Mouse (Mus musculus): ENCODE data around the gene Syt17. TPM values are rescaled to one million over a fixed set of nuclear protein-coding genes. Genes with fewer than 3 reads are reported as not detected.

The Syt17 gene
- polyA plus RNA-seq, 1 experiment from 2014 or later = 1.2 TPM

GRCm38 (mm10) chr7:118409421-118409820 lies 38.6 kb downstream of the Syt17 start:
- ATAC-seq (ENCODE audit: insufficient number of reproducible peaks, low FRiP score, low TSS enrichment, low read depth) = no peak
- no peak overlapping the region for H3K4me3 ChIP-seq
- no peak overlapping the region for H3K4me2 ChIP-seq
- H3K27me3 ChIP-seq = no peaks in the 10 kb centered on the region
- H3K9ac ChIP-seq = no peak overlapping the region
- no peak overlapping the region for H3K27ac ChIP-seq
- H3K4me1 ChIP-seq = no peaks in the 10 kb centered on the region
- H3K9me3 ChIP-seq = no peaks in the 10 kb centered on the region
- 33% methylated on average over 2 of the region's 2 CpGs for WGBS
- no peaks in the 10 kb centered on the region for H3K36me3 ChIP-seq

GRCm38 (mm10) chr7:118405251-118405650 lies 42.8 kb downstream of the Syt17 start:
- H3K4me1 ChIP-seq = peaks cover 8% of the 10 kb centered on the region
- no peaks in the 10 kb centered on the region for H3K27me3 ChIP-seq
- no peak overlapping the region for H3K27ac ChIP-seq
- no peak overlapping the region for H3K4me3 ChIP-seq
- ATAC-seq (ENCODE audit: insufficient number of reproducible peaks, low FRiP score, low TSS enrichment, low read depth) = no peak
- no peaks in the 10 kb centered on the region for H3K36me3 ChIP-seq
- no peak overlapping the region for H3K4me2 ChIP-seq
- no peak overlapping the region for H3K9ac ChIP-seq
- H3K9me3 ChIP-seq = no peaks in the 10 kb centered on the region

DNA sequence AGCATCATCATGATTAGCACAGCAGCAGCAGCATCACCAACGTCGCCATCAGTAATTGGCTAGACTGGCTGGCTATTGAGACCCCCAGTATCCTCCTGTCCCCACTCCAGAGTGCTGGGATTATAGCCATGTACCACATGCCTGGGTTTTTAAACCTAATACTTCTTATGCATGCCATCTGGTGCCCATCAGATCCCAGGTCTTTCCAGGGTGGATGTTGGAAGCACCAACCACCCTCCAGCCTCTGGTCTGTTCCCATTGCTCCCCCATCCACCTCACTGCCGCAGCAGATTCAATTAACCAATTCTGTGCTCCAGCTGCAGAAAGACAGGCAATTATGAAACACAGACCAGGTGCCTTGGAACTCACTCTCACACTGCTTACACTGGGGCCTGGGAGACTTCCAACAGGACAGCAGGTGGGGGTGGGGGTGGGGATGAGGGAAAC lies 45.4 kb downstream of the Syt17 start:
- Histone ChIP-seq H3K4me1 (peaks cover 8% of the 10 kb centered on the region), H3K4me2 (no peak overlapping the region), H3K27me3 (no peaks in the 10 kb centered on the region), H3K36me3 (no peaks in the 10 kb centered on the region), H3K27ac (no peak overlapping the region), H3K9ac (no peak overlapping the region), H3K9me3 (no peaks in the 10 kb centered on the region), H3K4me3 (no peak overlapping the region)
- WGBS = 27% methylated on average over 3 of the region's 3 CpGs
- ATAC-seq (ENCODE audit: insufficient number of reproducible peaks, low FRiP score, low TSS enrichment, low read depth) = no peak

DNA sequence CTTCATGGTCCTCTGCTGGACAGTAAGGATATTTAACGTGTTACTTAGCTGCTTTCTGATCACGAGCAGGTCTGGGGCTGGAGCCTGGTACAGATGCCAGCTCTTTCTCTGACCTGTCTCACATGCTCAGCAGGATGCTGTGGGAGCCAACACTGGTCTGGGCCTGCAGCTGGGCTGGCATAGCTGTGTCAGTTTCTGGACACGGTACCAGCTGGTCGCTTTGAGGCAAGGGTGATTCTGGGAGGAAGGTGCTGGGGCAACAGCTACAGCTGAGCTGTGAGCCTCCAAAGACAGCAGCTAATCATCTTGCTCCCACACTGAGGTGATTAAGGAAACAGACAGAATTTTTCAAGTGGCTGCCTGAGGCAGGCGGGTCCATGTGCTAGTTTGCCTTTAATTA lies 46.1 kb downstream of the Syt17 start:
- H3K36me3 ChIP-seq = no peaks in the 10 kb centered on the region
- no peaks in the 10 kb centered on the region for H3K9me3 ChIP-seq
- H3K9ac ChIP-seq = no peak overlapping the region
- H3K4me3 ChIP-seq = no peak overlapping the region
- ATAC-seq (ENCODE audit: insufficient number of reproducible peaks, low FRiP score, low TSS enrichment, low read depth) = no peak
- peaks cover 8% of the 10 kb centered on the region for H3K4me1 ChIP-seq
- no peak overlapping the region for H3K4me2 ChIP-seq
- H3K27ac ChIP-seq = no peak overlapping the region
- no peaks in the 10 kb centered on the region for H3K27me3 ChIP-seq
- WGBS = 36% methylated on average over 5 of the region's 5 CpGs

- Histone ChIP-seq H3K9me3 (no peaks in the 10 kb centered on the region), H3K27me3 (no peaks in the 10 kb centered on the region), H3K27ac (no peak overlapping the region), H3K9ac (no peak overlapping the region), H3K4me3 (no peak overlapping the region), H3K4me2 (no peak overlapping the region), H3K36me3 (no peaks in the 10 kb centered on the region), H3K4me1 (peaks cover 8% of the 10 kb centered on the region)
- WGBS = 80% methylated on average over 9 of the region's 9 CpGs
- no peak for ATAC-seq (ENCODE audit: insufficient number of reproducible peaks, low FRiP score, low TSS enrichment, low read depth)
Measured at GRCm38 (mm10) chr7:118399764-118400163, 48.3 kb downstream of the Syt17 start.

DNA sequence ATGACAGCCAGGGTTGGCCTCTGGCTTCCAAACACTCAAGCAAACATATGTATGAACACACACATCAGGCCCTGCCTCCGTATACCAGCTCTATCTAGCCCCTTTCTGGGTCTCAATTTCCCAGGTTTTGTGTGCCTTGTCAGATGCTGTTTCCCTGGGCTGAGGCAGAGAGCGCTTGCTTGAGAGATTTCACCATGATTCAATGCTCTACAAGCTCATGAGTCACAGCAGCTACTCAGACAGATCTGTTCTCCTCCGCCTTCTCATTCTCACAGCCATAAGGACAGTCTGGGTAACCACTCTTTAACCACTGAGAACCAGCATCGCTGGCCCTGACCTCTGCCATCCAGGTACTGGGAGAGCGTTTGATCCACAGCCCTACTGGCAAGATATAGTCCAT lies 57.3 kb downstream of the Syt17 start:
- Histone ChIP-seq H3K27me3 (no peaks in the 10 kb centered on the region), H3K9me3 (no peaks in the 10 kb centered on the region), H3K4me2 (no peak overlapping the region), H3K9ac (no peak overlapping the region), H3K4me3 (no peak overlapping the region), H3K36me3 (no peaks in the 10 kb centered on the region), H3K27ac (no peak overlapping the region), H3K4me1 (no peaks in the 10 kb centered on the region)
- no peak for ATAC-seq (ENCODE audit: insufficient number of reproducible peaks, low FRiP score, low TSS enrichment, low read depth)
- 85% methylated on average over 5 of the region's 5 CpGs for WGBS

- H3K4me3 ChIP-seq = no peak overlapping the region
Measured at GRCm38 (mm10) chr7:118380996-118381395, 67.0 kb downstream of the Syt17 start.

GRCm38 (mm10) chr7:118380056-118380455 lies 68.0 kb downstream of the Syt17 start:
- 72% methylated on average over 3 of the region's 3 CpGs for WGBS
- H3K9me3 ChIP-seq = no peaks in the 10 kb centered on the region
- no peak for ATAC-seq (ENCODE audit: insufficient number of reproducible peaks, low FRiP score, low TSS enrichment, low read depth)

More at GRCm38 (mm10) chr7:118380996-118381395, 67.0 kb downstream of the Syt17 start:
- Histone ChIP-seq H3K9me3 (no peaks in the 10 kb centered on the region), H3K4me1 (no peaks in the 10 kb centered on the region), H3K27ac (no peak overlapping the region), H3K27me3 (no peaks in the 10 kb centered on the region), H3K9ac (no peak overlapping the region), H3K4me2 (no peak overlapping the region), H3K36me3 (no peaks in the 10 kb centered on the region)
- 84% methylated on average over 5 of the region's 5 CpGs for WGBS
- ATAC-seq (ENCODE audit: insufficient number of reproducible peaks, low FRiP score, low TSS enrichment, low read depth) = no peak

GRCm38 (mm10) chr7:118376590-118376989 lies 71.4 kb downstream of the Syt17 start:
- H3K27ac ChIP-seq = no peak overlapping the region
- H3K9me3 ChIP-seq = no peaks in the 10 kb centered on the region
- 95% methylated on average over 4 of the region's 4 CpGs for WGBS

More at GRCm38 (mm10) chr7:118380056-118380455, 68.0 kb downstream of the Syt17 start:
- H3K27me3 ChIP-seq = no peaks in the 10 kb centered on the region
- no peak overlapping the region for H3K4me2 ChIP-seq
- no peak overlapping the region for H3K9ac ChIP-seq
- H3K27ac ChIP-seq = no peak overlapping the region
- H3K36me3 ChIP-seq = no peaks in the 10 kb centered on the region
- H3K4me3 ChIP-seq = no peak overlapping the region
- H3K4me1 ChIP-seq = no peaks in the 10 kb centered on the region

GRCm38 (mm10) chr7:118375341-118375740 lies 72.7 kb downstream of the Syt17 start:
- ATAC-seq (ENCODE audit: insufficient number of reproducible peaks, low FRiP score, low TSS enrichment, low read depth) = no peak
- no peak overlapping the region for H3K4me2 ChIP-seq
- 90% methylated on average over 3 of the region's 3 CpGs for WGBS

More at GRCm38 (mm10) chr7:118376590-118376989, 71.4 kb downstream of the Syt17 start:
- Histone ChIP-seq H3K36me3 (no peaks in the 10 kb centered on the region), H3K4me3 (no peak overlapping the region), H3K9ac (no peak overlapping the region), H3K27me3 (no peaks in the 10 kb centered on the region), H3K4me1 (no peaks in the 10 kb centered on the region), H3K4me2 (no peak overlapping the region)
- ATAC-seq (ENCODE audit: insufficient number of reproducible peaks, low FRiP score, low TSS enrichment, low read depth) = no peak

GRCm38 (mm10) chr7:118371361-118371760 lies 76.7 kb downstream of the Syt17 start:
- WGBS = 93% methylated on average over 5 of the region's 5 CpGs
- no peaks in the 10 kb centered on the region for H3K27me3 ChIP-seq
- no peaks in the 10 kb centered on the region for H3K4me1 ChIP-seq
- H3K36me3 ChIP-seq = no peaks in the 10 kb centered on the region
- H3K9me3 ChIP-seq = no peaks in the 10 kb centered on the region
- H3K27ac ChIP-seq = no peak overlapping the region
- no peak for ATAC-seq (ENCODE audit: insufficient number of reproducible peaks, low FRiP score, low TSS enrichment, low read depth)
- H3K4me3 ChIP-seq = no peak overlapping the region
- no peak overlapping the region for H3K9ac ChIP-seq
- H3K4me2 ChIP-seq = no peak overlapping the region

More at GRCm38 (mm10) chr7:118375341-118375740, 72.7 kb downstream of the Syt17 start:
- Histone ChIP-seq H3K36me3 (no peaks in the 10 kb centered on the region), H3K27me3 (no peaks in the 10 kb centered on the region), H3K9ac (no peak overlapping the region), H3K27ac (no peak overlapping the region), H3K9me3 (no peaks in the 10 kb centered on the region), H3K4me3 (no peak overlapping the region), H3K4me1 (no peaks in the 10 kb centered on the region)

- ATAC-seq (ENCODE audit: insufficient number of reproducible peaks, low FRiP score, low TSS enrichment, low read depth) = no peak
- no peaks in the 10 kb centered on the region for H3K9me3 ChIP-seq
- H3K36me3 ChIP-seq = no peaks in the 10 kb centered on the region
- H3K9ac ChIP-seq = no peak overlapping the region
- H3K4me1 ChIP-seq = peaks cover 13% of the 10 kb centered on the region
- H3K27ac ChIP-seq = no peak overlapping the region
- H3K4me3 ChIP-seq = no peak overlapping the region
- WGBS = 61% methylated on average over 2 of the region's 2 CpGs
- H3K27me3 ChIP-seq = no peaks in the 10 kb centered on the region
- no peak overlapping the region for H3K4me2 ChIP-seq
Measured at GRCm38 (mm10) chr7:118369705-118370104, 78.3 kb downstream of the Syt17 start.

DNA sequence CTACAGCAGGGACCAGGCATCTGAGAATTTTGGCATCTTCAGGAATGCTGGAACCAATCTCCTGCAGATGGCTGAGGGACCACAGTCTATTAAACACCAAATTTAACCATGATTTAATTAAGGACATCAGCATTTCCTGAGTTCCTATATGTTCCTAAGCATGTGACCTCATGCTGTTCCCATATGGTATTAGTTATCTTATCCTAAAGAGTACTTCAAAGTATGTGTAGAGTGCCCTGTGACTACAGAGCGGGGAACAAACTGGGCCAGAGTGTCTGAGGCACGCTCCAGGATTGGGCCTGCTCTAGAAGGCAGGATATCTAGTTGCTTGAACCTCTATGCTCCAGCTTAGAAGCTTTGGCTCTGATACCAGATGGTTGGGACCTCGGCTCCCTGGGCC lies 82.1 kb downstream of the Syt17 start:
- Histone ChIP-seq H3K27ac (no peak overlapping the region; the same call in 1 of the 2 replicates), H3K9me3 (no peaks in the 10 kb centered on the region), H3K36me3 (no peaks in the 10 kb centered on the region), H3K9ac (no peak overlapping the region), H3K4me2 (no peak overlapping the region), H3K4me3 (no peak overlapping the region), H3K27me3 (no peaks in the 10 kb centered on the region), H3K4me1 (peaks cover 18% of the 10 kb centered on the region)
- no peak for ATAC-seq (ENCODE audit: insufficient number of reproducible peaks, low FRiP score, low TSS enrichment, low read depth)
- 48% methylated on average over 3 of the region's 3 CpGs for WGBS

Data from limb, embryonic 15.5 days (tissue).